Mouse (Mus musculus) forebrain, embryonic 11.5 days (tissue): ENCODE data around the gene Prickle3. TPM values are rescaled to one million over a fixed set of nuclear protein-coding genes. Genes with fewer than 3 reads are reported as not detected.

Experiments used
- ATAC-seq: fragments of 200-750 bp; cut with Nextera tagmentation; replicated peaks from 2 replicates; pipeline ENCODE4 v1.8.0; 2017; ENCODE audit warnings: moderate TSS enrichment; ENCODE audit not compliant: low FRiP score
- DNase-seq: peaks from one replicate; pipeline ENCODE4 v3.0.0-alpha.2; 2017; ENCODE audit warnings: low spot score
- H3K27ac ChIP-seq: fragments of 300-500 bp; sonication (generic); 2 replicates; pipeline ENCODE4 v1.5.1; 2014; ENCODE audit warnings: low read depth, low read length
- H3K27me3 ChIP-seq: fragments of 300-500 bp; sonication (generic); 2 replicates; pipeline ENCODE4 v1.6.1; 2014; ENCODE audit warnings: mild to moderate bottlenecking, low read length, mixed read lengths; ENCODE audit not compliant: control insufficient read depth, insufficient read depth
- H3K36me3 ChIP-seq: fragments of 300-500 bp; sonication (generic); 2 replicates; pipeline ENCODE4 v1.6.1; 2014; ENCODE audit warnings: mild to moderate bottlenecking, low read length, moderate library complexity, mixed read lengths; ENCODE audit not compliant: control insufficient read depth, insufficient read depth
- H3K4me1 ChIP-seq: fragments of 300-500 bp; sonication (generic); replicated peaks from 2 replicates; pipeline ENCODE4 v1.6.1; 2014; ENCODE audit warnings: low read length, mixed read lengths; ENCODE audit not compliant: control insufficient read depth, insufficient read depth
- H3K4me2 ChIP-seq: fragments of 300-500 bp; sonication (generic); 2 replicates; pipeline ENCODE4 v1.6.1; 2014; ENCODE audit warnings: low read depth, mild to moderate bottlenecking, low read length, moderate library complexity, mixed read lengths; ENCODE audit not compliant: severe bottlenecking
- H3K4me3 ChIP-seq: fragments of 300-500 bp; sonication (generic); 2 replicates; pipeline ENCODE4 v1.5.1; 2014; ENCODE audit warnings: low read depth, low read length
- H3K9ac ChIP-seq: fragments of 300-500 bp; sonication (generic); 2 replicates; pipeline ENCODE4 v1.6.1; 2014; ENCODE audit warnings: low read length
- H3K9me3 ChIP-seq: fragments of 300-500 bp; sonication (generic); 2 replicates; pipeline ENCODE4 v1.6.1; 2016; ENCODE audit warnings: low read length, mixed read lengths; ENCODE audit not compliant: control insufficient read depth
- WGBS: fragments of 180-500 bp; shearing (Covaris S2); extraction: QIAGEN DNeasy Blood & Tissue Kit; methylation state at CpG from one replicate; pipeline ENCODE4 v1.1.7; 2014; 5-methylcytosine and 5-hydroxymethylcytosine counted together
- polyA plus RNA-seq: library from polyadenylated mRNA; unstranded; fragments of >200 nt; fragmentation: Nextera tagmentation; extraction: Ambion mirVana; gene quantifications from 2 replicates; pipeline ENCODE4 v1.2.1, GENCODE M21; 2014

Prickle3 gene
- polyA plus RNA-seq, 1 experiment from 2014 or later, result 2.9 TPM

DNA sequence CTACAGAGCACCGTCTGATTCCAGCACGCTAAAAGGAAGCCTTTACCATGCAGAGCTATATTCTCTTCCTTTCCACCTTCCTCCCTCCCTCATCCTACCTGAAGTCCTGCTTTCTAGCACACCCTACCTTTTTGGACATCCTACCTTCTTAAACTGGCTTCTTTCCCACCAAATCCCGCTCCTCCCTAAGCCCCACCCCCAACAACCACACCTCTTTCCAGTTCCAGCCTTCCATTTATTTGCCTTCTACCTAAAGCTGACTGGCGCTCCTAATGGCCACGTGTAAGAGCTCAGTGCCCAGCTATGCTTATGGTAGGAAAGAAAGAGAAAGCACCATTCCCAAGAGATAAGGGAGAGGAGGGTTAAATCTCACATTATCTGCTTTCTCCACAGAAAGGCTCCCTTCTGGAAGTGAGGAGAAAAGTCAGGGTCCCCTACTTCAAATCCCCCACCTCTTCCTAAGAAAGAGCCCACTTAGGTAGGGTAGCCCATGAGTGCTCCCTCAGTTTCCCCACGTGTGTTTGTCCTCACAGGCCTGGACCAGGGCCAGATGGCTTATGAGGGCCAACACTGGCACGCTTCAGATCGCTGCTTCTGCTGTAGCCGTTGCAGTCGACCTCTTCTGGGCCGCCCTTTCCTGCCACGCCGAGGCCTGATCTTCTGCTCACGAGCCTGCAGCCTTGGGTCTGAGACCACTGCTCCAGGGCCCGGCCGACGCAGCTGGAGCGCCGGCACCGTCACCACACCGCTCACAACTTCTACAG lies 8.9 kb downstream of the Prickle3 start:
- Histone ChIP-seq H3K9ac (no peak overlapping the region), H3K4me3 (no peak overlapping the region), H3K4me1 (no peaks in the 10 kb centered on the region), H3K4me2 (no peak overlapping the region), H3K9me3 (no peaks in the 10 kb centered on the region), H3K27me3 (no peaks in the 10 kb centered on the region), H3K27ac (no peak overlapping the region), H3K36me3 (no peaks in the 10 kb centered on the region)
- no peak for ATAC-seq
- DNase-seq, result no peak
- 80% methylated on average over 20 of the region's 21 CpGs for WGBS

DNA sequence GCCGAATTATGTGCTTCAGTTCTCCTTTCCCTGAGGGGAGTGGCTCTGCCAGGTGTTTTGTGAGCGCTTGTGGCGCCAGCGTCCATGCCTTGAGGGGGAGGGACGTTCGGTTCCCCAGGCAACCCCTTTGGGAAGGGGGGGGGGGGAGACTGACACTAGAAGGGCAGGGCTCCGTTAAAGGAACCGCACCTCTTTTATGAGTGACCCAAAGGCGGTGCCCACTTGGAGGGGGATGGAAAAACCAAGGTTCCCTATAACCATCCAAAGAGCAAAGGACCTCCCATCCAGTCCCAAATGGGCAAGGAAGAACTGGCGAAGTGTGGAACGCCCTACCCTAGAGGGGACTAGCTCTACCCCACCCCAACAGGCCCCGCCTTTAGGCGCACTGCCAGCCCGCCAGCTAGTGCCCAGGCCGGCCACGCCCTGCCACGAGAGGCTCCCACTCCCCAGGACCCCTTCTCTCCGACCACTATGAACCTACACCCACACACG lies 13.4 kb downstream of the Prickle3 start:
- H3K27ac ChIP-seq, result 0 out of 2 replicates have a peak overlapping the region, but pooled peaks have one; percentile 6
- peak overlapping the region; percentile 51 for H3K4me2 ChIP-seq
- no peaks in the 10 kb centered on the region for H3K27me3 ChIP-seq
- H3K4me3 ChIP-seq, result peak overlapping the region; percentile 40
- H3K36me3 ChIP-seq, result no peaks in the 10 kb centered on the region
- ATAC-seq, result peak; percentile 87
- peak; percentile 74 for DNase-seq
- WGBS, result 25% methylated on average over 18 of the region's 19 CpGs
- no peaks in the 10 kb centered on the region for H3K4me1 ChIP-seq
- no peaks in the 10 kb centered on the region for H3K9me3 ChIP-seq
- H3K9ac ChIP-seq, result peak overlapping the region; percentile 48

DNA sequence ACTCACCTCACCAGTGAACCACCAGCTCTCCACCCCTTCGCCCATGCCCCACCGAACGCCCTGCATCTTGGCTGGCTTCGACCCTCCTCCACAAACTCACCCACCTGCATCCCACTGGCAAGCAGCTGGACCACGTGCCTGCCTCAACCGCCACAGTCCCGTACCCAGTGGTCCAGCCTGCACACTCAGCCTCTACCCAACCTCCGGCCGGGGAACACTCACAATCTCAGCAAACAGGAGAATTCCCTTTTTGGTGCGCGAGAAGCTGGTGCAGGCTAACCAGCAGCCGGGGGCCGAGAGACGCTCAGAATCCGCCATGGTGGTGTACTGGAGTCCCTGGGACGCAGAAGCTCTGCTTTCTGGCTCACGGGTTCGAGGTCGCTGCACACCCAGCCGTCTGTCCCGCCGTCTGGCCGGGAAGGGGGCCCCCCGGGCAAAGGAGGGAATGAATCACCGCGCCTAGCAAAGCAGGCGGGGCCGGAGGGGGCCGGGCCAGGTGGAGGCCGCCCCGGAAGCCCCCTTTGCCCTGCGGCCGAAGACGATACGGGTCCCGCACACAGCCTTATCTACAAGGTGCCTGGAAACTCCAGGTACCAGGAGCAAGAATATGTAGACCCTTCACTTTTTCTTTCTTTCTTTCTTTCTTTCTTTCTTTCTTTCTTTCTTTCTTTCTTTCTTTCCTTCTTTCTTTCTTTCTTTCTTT lies 14.0 kb downstream of the Prickle3 start, which contains the start of gene Plp2:
TSS of gene Plp2 (minus strand) at position 470 of the 703 bp plus-strand sequence.
- H3K4me3 ChIP-seq, result peak within 1 kb of the TSS; percentile 40
- H3K36me3 ChIP-seq, result no peaks in the 10 kb centered on the region
- peak within 1 kb of the TSS; percentile 51 for H3K4me2 ChIP-seq
- H3K9ac ChIP-seq, result peak within 1 kb of the TSS; percentile 48
- no peaks in the 10 kb centered on the region for H3K27me3 ChIP-seq
- H3K27ac ChIP-seq, result 0 out of 2 replicates have a peak within 1 kb of the TSS, but pooled peaks have one; percentile 6
- ATAC-seq (peak; percentile 57), DNase-seq (peak; percentile 57)
- H3K4me1 ChIP-seq, result no peaks in the 10 kb centered on the region
- WGBS, result 18% methylated on average over 35 of the region's 36 CpGs
- no peaks in the 10 kb centered on the region for H3K9me3 ChIP-seq

DNA sequence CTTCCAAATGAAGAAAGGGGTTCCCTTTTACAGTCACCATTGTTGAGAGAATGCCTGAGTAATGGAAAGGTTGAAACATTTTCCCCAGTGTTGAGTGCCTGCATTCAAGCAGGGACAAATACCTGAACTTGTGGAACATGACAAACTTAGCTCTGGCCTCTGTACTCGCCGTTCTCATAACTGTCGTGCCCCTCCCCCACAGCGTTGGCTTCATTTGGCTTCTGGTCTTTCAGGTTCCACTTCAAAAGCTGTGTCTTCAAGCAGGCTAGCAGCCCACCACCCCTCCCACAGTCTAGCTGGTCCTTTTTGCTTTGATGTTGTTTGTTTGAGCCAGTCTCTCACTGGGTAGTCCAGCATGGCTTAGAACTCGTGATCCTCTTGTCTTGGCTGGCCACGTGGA lies 15.7 kb downstream of the Prickle3 start:
- ATAC-seq, result no peak
- Histone ChIP-seq H3K9me3 (no peaks in the 10 kb centered on the region), H3K36me3 (no peaks in the 10 kb centered on the region), H3K4me2 (no peak overlapping the region), H3K27me3 (no peaks in the 10 kb centered on the region), H3K4me3 (no peak overlapping the region), H3K4me1 (no peaks in the 10 kb centered on the region), H3K27ac (no peak overlapping the region), H3K9ac (no peak overlapping the region)
- WGBS, result 70% methylated on average over 6 of the region's 6 CpGs
- DNase-seq, result no peak

DNA sequence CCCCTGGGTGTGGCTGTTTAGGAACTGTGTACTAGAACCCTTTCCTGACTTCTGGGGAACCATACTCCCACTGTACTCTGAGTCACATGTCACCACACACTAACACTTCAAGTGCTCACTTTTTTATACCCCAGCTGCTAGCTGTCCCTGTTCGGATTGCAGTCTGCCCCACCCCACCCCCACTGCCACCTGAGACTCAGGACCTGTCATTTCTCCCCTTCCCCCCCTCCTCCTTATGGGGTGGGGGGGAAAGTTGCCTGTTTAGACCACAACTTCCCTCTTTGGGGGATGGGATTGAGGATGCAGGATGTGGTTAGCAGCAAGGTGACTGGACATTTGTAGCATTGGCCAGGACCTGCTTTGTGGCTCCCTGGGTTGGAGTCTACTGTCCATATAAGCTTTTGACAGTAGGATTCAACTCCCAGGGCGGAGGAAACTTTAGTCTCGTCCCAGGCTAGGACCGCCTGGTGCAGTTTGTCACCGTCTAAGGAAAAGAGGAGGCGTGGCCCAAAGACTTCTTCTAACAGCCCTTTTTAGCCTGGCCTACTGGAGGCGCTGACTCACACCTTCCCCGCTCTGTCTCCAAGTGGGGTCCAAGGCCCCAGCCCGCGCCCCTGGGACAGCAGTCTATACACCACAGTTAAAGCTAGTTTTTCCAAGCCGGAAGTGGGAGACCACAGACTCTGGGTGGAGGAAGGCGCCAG lies 16.7 kb downstream of the Prickle3 start:
- Histone ChIP-seq H3K9me3 (no peaks in the 10 kb centered on the region), H3K27me3 (no peaks in the 10 kb centered on the region), H3K9ac (no peak overlapping the region), H3K27ac (no peak overlapping the region), H3K4me1 (no peaks in the 10 kb centered on the region), H3K36me3 (no peaks in the 10 kb centered on the region), H3K4me3 (no peak overlapping the region), H3K4me2 (no peak overlapping the region)
- WGBS, result 33% methylated on average over 12 of the region's 12 CpGs
- ATAC-seq (no peak), DNase-seq (no peak)

DNA sequence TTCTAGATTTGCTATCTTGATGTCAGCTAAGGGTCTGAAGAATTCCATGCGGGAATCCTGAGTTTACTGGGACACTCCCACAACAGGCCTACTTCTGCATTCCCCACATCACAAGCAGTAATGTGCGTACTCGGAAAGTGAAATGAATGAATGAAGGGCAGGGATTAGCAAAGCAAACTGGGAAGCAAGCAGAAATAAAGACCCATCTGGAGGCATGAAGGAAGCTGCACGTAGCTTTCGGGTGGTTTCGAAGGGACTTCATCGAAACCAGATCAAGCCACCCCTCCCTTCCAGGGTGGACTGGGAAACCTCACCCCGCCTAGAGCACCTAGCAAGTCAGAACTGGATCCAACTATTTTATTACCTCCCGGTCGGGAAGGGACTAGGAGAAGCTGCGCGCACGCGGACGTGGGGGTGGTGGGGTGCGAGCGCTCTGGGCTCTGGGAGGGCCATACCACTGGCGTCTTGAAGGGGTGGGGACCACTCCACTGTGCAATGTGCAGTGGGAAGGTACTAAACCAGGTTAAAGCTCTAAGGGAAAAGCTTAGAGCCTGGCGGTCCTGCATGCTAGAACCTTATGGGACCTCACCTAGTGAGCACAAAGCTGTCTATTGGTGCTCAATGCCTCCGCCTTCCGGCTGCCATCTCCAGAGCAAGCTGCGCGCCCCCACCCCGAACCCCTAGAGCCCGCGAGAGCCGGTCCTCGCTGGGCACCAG lies 17.4 kb downstream of the Prickle3 start:
- Histone ChIP-seq H3K9me3 (no peaks in the 10 kb centered on the region), H3K36me3 (no peaks in the 10 kb centered on the region), H3K4me3 (no peak overlapping the region; the same call in 1 of the 2 replicates), H3K4me1 (no peaks in the 10 kb centered on the region), H3K27ac (no peak overlapping the region), H3K27me3 (no peaks in the 10 kb centered on the region), H3K4me2 (peak overlapping the region; percentile 33; the same call in 1 of the 2 replicates), H3K9ac (no peak overlapping the region)
- ATAC-seq, result no peak
- no peak for DNase-seq
- WGBS, result 30% methylated on average over 28 of the region's 28 CpGs

DNA sequence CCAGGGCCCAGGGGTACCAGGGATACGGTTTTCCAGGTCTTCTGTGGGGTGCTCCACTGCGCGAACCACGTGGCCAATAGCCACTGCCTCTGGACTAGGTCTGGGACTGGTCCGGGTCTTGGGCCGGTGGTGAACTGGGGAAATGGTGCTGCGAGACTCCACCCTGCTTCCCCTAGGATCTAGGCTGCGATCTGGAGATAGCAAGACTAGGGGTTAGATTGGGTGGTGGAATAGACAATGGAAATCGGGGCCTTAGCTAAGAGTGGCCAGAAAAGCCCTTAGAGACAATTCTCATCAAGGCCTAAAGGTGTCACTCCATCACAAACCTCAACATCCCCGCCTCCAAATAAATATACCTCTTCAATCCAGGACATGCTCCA lies 17.9 kb downstream of the Prickle3 start:
- 39% methylated on average over 10 of the region's 10 CpGs for WGBS
- Histone ChIP-seq H3K9me3 (no peaks in the 10 kb centered on the region), H3K27ac (no peak overlapping the region), H3K4me2 (peak overlapping the region; percentile 33; the same call in 1 of the 2 replicates), H3K4me3 (no peak overlapping the region; the same call in 1 of the 2 replicates), H3K27me3 (no peaks in the 10 kb centered on the region), H3K36me3 (no peaks in the 10 kb centered on the region), H3K4me1 (no peaks in the 10 kb centered on the region), H3K9ac (no peak overlapping the region)
- ATAC-seq (no peak), DNase-seq (no peak)

DNA sequence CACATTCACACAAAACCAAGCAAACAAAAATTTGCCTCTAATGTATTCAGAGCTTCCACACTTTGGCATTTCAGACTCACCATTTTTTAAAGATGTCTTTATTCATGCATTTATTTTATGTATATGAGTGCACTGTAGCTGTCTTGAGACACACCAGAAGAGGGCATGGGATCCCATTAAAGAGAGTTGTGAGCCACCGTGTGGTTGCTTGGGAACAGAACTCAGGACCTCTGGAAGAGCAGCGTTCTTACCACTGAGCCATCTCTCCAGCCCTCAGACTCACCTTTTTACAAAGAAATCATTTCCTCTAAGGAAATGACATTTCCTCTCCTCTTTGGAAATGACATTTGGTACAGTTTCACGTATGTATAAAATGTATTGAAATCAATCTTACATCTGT lies 21.9 kb downstream of the Prickle3 start:
- Histone ChIP-seq H3K27me3 (no peaks in the 10 kb centered on the region), H3K4me1 (no peaks in the 10 kb centered on the region), H3K27ac (no peak overlapping the region), H3K4me2 (no peak overlapping the region), H3K9ac (no peak overlapping the region), H3K9me3 (no peaks in the 10 kb centered on the region), H3K36me3 (no peaks in the 10 kb centered on the region), H3K4me3 (no peak overlapping the region)
- ATAC-seq (no peak), DNase-seq (no peak)
- 38% methylated on average over 3 of the region's 3 CpGs for WGBS
